Mouse (Mus musculus) MEL (cell line): ENCODE data around the gene Desi1. TPM values are rescaled to one million over a fixed set of nuclear protein-coding genes. Genes with fewer than 3 reads are reported as not detected.
A peak's percentile ranks its signal among the peaks of the same experiment; 100 is the strongest.

Source experiments
- DNase-seq: peaks from one replicate; pipeline ENCODE4 v3.0.0; 2011; ENCODE audit warnings: low read depth, low spot score
- H3K27ac ChIP-seq: 2 replicates; pipeline ENCODE4 v1.5.1; 2012; ENCODE audit warnings: low read depth, mild to moderate bottlenecking, control low read depth, low read length, moderate library complexity; ENCODE audit not compliant: control insufficient read depth
- H3K27me3 ChIP-seq, 2 experiments: fragments of 150-350 bp in 1 of 2; sonication (generic) in 1 of 2; 2 replicates each; pipeline ENCODE4 v1.6.1; 2012; ENCODE audit warnings: low read length in 2 of 2, mild to moderate bottlenecking in 2 of 2, improper control_type of control experiment in 1 of 2, moderate library complexity in 1 of 2; ENCODE audit not compliant: insufficient read depth in 2 of 2, control insufficient read depth in 1 of 2
- H3K36me3 ChIP-seq, 2 experiments: 2 replicates each; pipeline ENCODE4 v1.6.1; 2012 to 2014; ENCODE audit warnings: low read length in 2 of 2, improper control_type of control experiment in 1 of 2, inconsistent platforms in 1 of 2, mild to moderate bottlenecking in 1 of 2; ENCODE audit not compliant: insufficient read depth in 2 of 2, control insufficient read depth in 1 of 2
- H3K4me1 ChIP-seq, 2 experiments: fragments of 150-350 bp in 1 of 2; sonication (generic) in 1 of 2; 2 replicates each; pipeline ENCODE4 v1.6.1; 2012; ENCODE audit warnings: low read length in 2 of 2, improper control_type of control experiment in 1 of 2, mild to moderate bottlenecking in 1 of 2; ENCODE audit not compliant: insufficient read depth in 2 of 2, control insufficient read depth in 1 of 2
- H3K4me3 ChIP-seq, 2 experiments: fragments of 150-350 bp in 1 of 2; sonication (generic) in 1 of 2; 2 replicates each; pipeline ENCODE4 v1.5.1; 2012; ENCODE audit warnings: low read depth in 2 of 2, low read length in 2 of 2, mild to moderate bottlenecking in 2 of 2, moderate library complexity in 2 of 2, control low read depth in 1 of 2, improper control_type of control experiment in 1 of 2; ENCODE audit not compliant: control insufficient read depth in 1 of 2, insufficient read depth in 1 of 2
- H3K79me2 ChIP-seq: 2 replicates; pipeline ENCODE4 v1.6.1; 2012; ENCODE audit warnings: mild to moderate bottlenecking, low read length, moderate library complexity; ENCODE audit not compliant: control insufficient read depth, poor library complexity, insufficient read depth
- H3K9ac ChIP-seq: 2 replicates; pipeline ENCODE4 v1.6.1; 2012; ENCODE audit warnings: low read depth, mild to moderate bottlenecking, control low read depth, low read length, moderate library complexity; ENCODE audit not compliant: control insufficient read depth, poor library complexity, severe bottlenecking
- H3K9me3 ChIP-seq: fragments of 150-350 bp; sonication (generic); replicated peaks from 2 replicates; pipeline ENCODE4 v1.6.1; 2012; ENCODE audit warnings: mild to moderate bottlenecking, low read length, improper control_type of control experiment, moderate library complexity; ENCODE audit not compliant: insufficient read depth
- BHLHE40 ChIP-seq: IDR thresholded peaks from 2 replicates; pipeline ENCODE4 v1.6.1; 2012; ENCODE audit warnings: low read depth, mild to moderate bottlenecking, inconsistent platforms, low read length, improper control_type of control experiment, borderline replicate concordance
- CHD1 ChIP-seq: IDR thresholded peaks from 2 replicates; pipeline ENCODE4 v1.6.1; 2012; ENCODE audit warnings: low read depth, mild to moderate bottlenecking, inconsistent platforms, low read length, improper control_type of control experiment
- CTCF ChIP-seq, 3 experiments: IDR thresholded peaks in 2 of 3; conservative IDR thresholded peaks in 1 of 3; 2 replicates each; pipeline ENCODE4 v1.5.1; 2011 to 2012; ENCODE audit warnings: low read length in 3 of 3, low read depth in 2 of 3, mild to moderate bottlenecking in 2 of 3, improper control_type of control experiment in 1 of 3, inconsistent platforms in 1 of 3, mixed read lengths in 1 of 3, moderate library complexity in 1 of 3; ENCODE audit not compliant: control insufficient read depth in 1 of 3, insufficient read depth in 1 of 3, poor library complexity in 1 of 3, severe bottlenecking in 1 of 3
- E2F4 ChIP-seq: IDR thresholded peaks from 2 replicates; pipeline ENCODE4 v1.6.1; 2011; ENCODE audit warnings: low read depth, low read length, improper control_type of control experiment, borderline replicate concordance
- ELF1 ChIP-seq: IDR thresholded peaks from 2 replicates; pipeline ENCODE4 v1.6.1; 2014; ENCODE audit warnings: low read depth, mild to moderate bottlenecking, inconsistent platforms, low read length, improper control_type of control experiment, moderate library complexity
- EP300 ChIP-seq, 2 experiments: IDR thresholded peaks; 2 replicates each; pipeline ENCODE4 v1.6.1; 2011; ENCODE audit warnings: improper control_type of control experiment in 2 of 2, low read length in 2 of 2, low read depth in 1 of 2, mild to moderate bottlenecking in 1 of 2
- ETS1 ChIP-seq: IDR thresholded peaks from 2 replicates; pipeline ENCODE4 v1.6.1; 2012; ENCODE audit warnings: low read depth, mild to moderate bottlenecking, inconsistent platforms, low read length, improper control_type of control experiment, moderate library complexity
- JUND ChIP-seq: IDR thresholded peaks from 2 replicates; pipeline ENCODE4 v1.6.1; 2011; ENCODE audit warnings: low read depth, mild to moderate bottlenecking, improper control_type of control experiment, low read length
- MYC ChIP-seq: IDR thresholded peaks from 2 replicates; pipeline ENCODE4 v1.6.1; 2011; ENCODE audit warnings: low read depth, mild to moderate bottlenecking, low read length, improper control_type of control experiment, moderate library complexity
- POLR2AphosphoS5 ChIP-seq: IDR thresholded peaks from 2 replicates; pipeline ENCODE4 v1.6.1; 2012; ENCODE audit warnings: low read depth, borderline replicate concordance, mild to moderate bottlenecking, inconsistent platforms, low read length, moderate library complexity, mixed read lengths
- RAD21 ChIP-seq: IDR thresholded peaks from 2 replicates; pipeline ENCODE4 v1.6.1; 2011; ENCODE audit warnings: mild to moderate bottlenecking, low read depth, low read length, improper control_type of control experiment
- RCOR1 ChIP-seq: IDR thresholded peaks from 2 replicates; pipeline ENCODE4 v1.6.1; 2012; ENCODE audit warnings: low read depth, mild to moderate bottlenecking, inconsistent platforms, low read length, improper control_type of control experiment
- SMC3 ChIP-seq: IDR thresholded peaks from 2 replicates; pipeline ENCODE4 v1.6.1; 2011; ENCODE audit warnings: low read depth, low read length, improper control_type of control experiment
- USF2 ChIP-seq, 2 experiments: IDR thresholded peaks; 2 replicates each; pipeline ENCODE4 v1.6.1; 2011 to 2012; ENCODE audit warnings: improper control_type of control experiment in 2 of 2, low read length in 2 of 2, borderline replicate concordance in 1 of 2, inconsistent platforms in 1 of 2, low read depth in 1 of 2, mild to moderate bottlenecking in 1 of 2; ENCODE audit not compliant: insufficient read depth in 1 of 2
- ZKSCAN1 ChIP-seq: IDR thresholded peaks from 2 replicates; pipeline ENCODE4 v1.6.1; 2012; ENCODE audit warnings: low read depth, mild to moderate bottlenecking, inconsistent platforms, low read length, improper control_type of control experiment, moderate library complexity
- polyA plus RNA-seq, 2 experiments: library from polyadenylated mRNA; stranded (reverse) in 1 of 2; unstranded in 1 of 2; fragments of >175 nt in 1 of 2; fragments of >200 nt in 1 of 2; gene quantifications; 2 replicates each; pipeline versions ENCODE4 v1.2.1 to v1.2.4; 2012; ENCODE audit warnings: low replicate concordance in 2 of 2, low read depth in 1 of 2; ENCODE audit not compliant: insufficient read length in 2 of 2, insufficient read depth in 1 of 2, missing spikeins in 1 of 2
- total RNA-seq: library from RNA; depleted of rRNA; stranded (reverse); fragments of 300-350 nt; gene quantifications from 2 replicates; pipeline ENCODE4 v1.2.3, GENCODE M21; 2012

Gene Desi1
- total and polyA plus RNA-seq, 3 experiments = 26.3 to 116 TPM; not detected in 1

- Histone ChIP-seq H3K9ac (no peak overlapping the region), H3K27ac (no peak overlapping the region), H3K9me3 (no peaks in the 10 kb centered on the region), H3K4me3 (no peak overlapping the region), H3K4me1 (peaks cover 2 to 7% of the 10 kb centered on the region in 2 experiments; a peak in 2 of 4 replicates), H3K79me2 (no peaks in the 10 kb centered on the region), H3K36me3 (peaks cover 8 to 27% of the 10 kb centered on the region in 2 experiments), H3K27me3 (no peaks in the 10 kb centered on the region)
- TF ChIP-seq POLR2AphosphoS5 = no peak
- no peak for TF ChIP-seq CHD1
- TF ChIP-seq BHLHE40 = no peak
- no peak for TF ChIP-seq USF2 (IDR thresholded peaks at IDR 0.05; ENCODE audit: borderline replicate concordance in 1 of 2, insufficient read depth in 1 of 2, low read depth in 1 of 2, low read length in 2 of 2)
- TF ChIP-seq SMC3 = 0 out of 2 replicates have a peak, but pooled peaks have one; percentile 14
- TF ChIP-seq RCOR1 = no peak
- no peak for TF ChIP-seq RAD21
- no peak for DNase-seq
Measured at GRCm38 (mm10) chr15:82023965-82024635, 9.6 kb downstream of the Desi1 start.

DNA sequence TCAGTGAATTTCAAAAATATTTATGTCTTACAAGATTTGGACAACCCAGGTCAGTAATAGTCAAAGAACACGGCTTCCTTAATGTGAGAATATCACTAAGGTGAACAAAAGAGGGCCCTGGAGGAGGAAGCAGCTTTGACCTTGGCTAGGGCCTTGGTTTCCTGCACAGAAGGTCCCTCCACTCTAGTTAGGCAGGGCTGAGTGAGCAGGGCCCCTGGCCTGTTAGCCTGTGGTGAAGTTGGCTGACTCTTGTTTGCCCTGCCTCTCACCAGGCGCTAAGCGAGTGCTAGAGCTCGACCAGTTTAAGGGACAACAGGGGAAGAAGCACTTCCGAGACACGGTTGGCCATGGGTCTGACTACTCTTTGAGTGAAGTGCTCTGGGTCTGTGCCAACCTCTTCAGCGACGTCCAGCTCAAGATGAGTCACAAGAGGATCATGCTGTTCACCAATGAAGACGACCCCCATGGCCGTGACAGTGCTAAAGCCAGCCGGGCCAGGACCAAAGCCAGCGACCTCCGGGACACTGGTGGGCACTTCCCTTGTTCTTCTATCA is 11.1 kb downstream of the Desi1 start:
- Histone ChIP-seq H3K9me3 (no peaks in the 10 kb centered on the region), H3K36me3 (peaks cover 16 to 24% of the 10 kb centered on the region in 2 experiments), H3K9ac (no peak overlapping the region), H3K27ac (no peak overlapping the region), H3K79me2 (peaks cover 3% of the 10 kb centered on the region), H3K4me1 (peaks cover 2 to 12% of the 10 kb centered on the region in 2 experiments; a peak in 2 of 4 replicates), H3K27me3 (no peaks in the 10 kb centered on the region), H3K4me3 (no peak overlapping the region)
- DNase-seq = no peak
- TF ChIP-seq E2F4 = no peak
- TF ChIP-seq CHD1 = no peak
- TF ChIP-seq JUND = no peak
- TF ChIP-seq MYC = no peak
- TF ChIP-seq CTCF (IDR thresholded peaks at IDR 0.05 in 2 of 3, conservative IDR thresholded peaks at IDR 0.05 in 1 of 3; ENCODE audit: control insufficient read depth in 1 of 3, insufficient read depth in 1 of 3, low read depth in 2 of 3, low read length in 3 of 3, poor library complexity in 1 of 3, severe bottlenecking in 1 of 3) = no peak
- no peak for TF ChIP-seq ZKSCAN1

GRCm38 (mm10) chr15:82019288-82019687 is 14.4 kb downstream of the Desi1 start:
- Histone ChIP-seq H3K27ac (peak overlapping the region; percentile 47; the same call in 1 of the 2 replicates), H3K9me3 (no peaks in the 10 kb centered on the region), H3K27me3 (no peaks in the 10 kb centered on the region), H3K4me1 (peaks cover 3 to 21% of the 10 kb centered on the region in 2 experiments; a peak in 3 of 4 replicates), H3K4me3 (no peak overlapping the region), H3K79me2 (peaks cover 31% of the 10 kb centered on the region), H3K36me3 (peaks cover 14 to 25% of the 10 kb centered on the region in 2 experiments), H3K9ac (0 out of 2 replicates have a peak overlapping the region, but pooled peaks have one; percentile 10)
- TF ChIP-seq EP300 (IDR thresholded peaks at IDR 0.05; ENCODE audit: low read depth in 1 of 2, low read length in 2 of 2) (peak in 1 of 2 experiments; percentile 19; a peak in 1 of 4 replicates), ETS1 (peak; percentile 70; the same call in 1 of the 2 replicates), ELF1 (no peak)
- DNase-seq = peak; percentile 51
